ENCODE assay signal across 10 mouse cellular contexts in the genomic region with DNA sequence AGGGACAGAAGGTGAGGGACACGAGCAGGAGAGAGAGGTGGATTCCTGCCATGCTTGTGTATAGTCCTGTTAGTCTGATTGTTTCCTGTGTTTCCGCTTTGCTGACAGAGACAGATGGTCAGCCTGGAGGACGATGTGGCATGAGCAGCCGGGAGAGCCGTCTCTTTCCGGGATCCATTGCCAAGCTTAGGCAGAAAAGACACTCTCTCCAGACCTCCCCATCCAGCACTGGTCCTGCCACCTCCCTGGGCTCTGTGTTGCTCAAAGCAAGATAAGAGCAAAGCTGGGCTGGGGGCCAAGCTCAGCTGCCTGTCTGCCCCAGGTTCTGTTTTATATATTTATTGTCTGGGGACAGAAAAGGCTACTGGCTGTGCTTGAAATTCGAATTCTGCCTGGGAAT. TPM values are rescaled to one million over a fixed set of nuclear protein-coding genes. Genes with fewer than 3 reads are reported as not detected.
A peak's percentile ranks its signal among the peaks of the same experiment; 100 is the strongest.
DNase-seq lines count a peak whose midpoint lies in the region; ATAC-seq and TF ChIP-seq lines count a peak whose summit lies in the region.
"Had no signal": no experiment of that assay in that cellular context is flagged by ENCODE, and none has a peak within 500 bp of the region (broad histone marks: within the 10 kb centered on the region; RNA-seq: fewer than 3 reads in every experiment).

No protein-coding gene starts in this region.

- WGBS in kidney, embryonic 15.5 days: 56% methylated on average over 7 of the region's 7 CpGs

- H3K9me3 ChIP-seq in kidney, embryonic 15.5 days (replicated peaks): no peaks in the 10 kb centered on the region
- H3K9me3 ChIP-seq: embryonic facial prominence, embryonic 15.5 days; midbrain, embryonic 12.5 days had no signal

- ATAC-seq in kidney, embryonic 15.5 days (replicated peaks; ENCODE audit: low FRiP score): no peak

- H3K4me1 ChIP-seq in kidney, embryonic 15.5 days: peaks cover 31% of the 10 kb centered on the region
- H3K4me1 ChIP-seq: midbrain, embryonic 12.5 days had no signal

- DNase-seq in layer of hippocampus, adult 2 months (ENCODE audit: low spot score in 2 of 2): no peak
- DNase-seq in layer of hippocampus, adult 9-10 months (ENCODE audit: low spot score): no peak
- DNase-seq in adrenal gland, postnatal 25 days: peak; percentile 74
- peak; percentile 65 to 67 for DNase-seq in heart, adult 9 months (ENCODE audit: low spot score in 2 of 2)
- DNase-seq in left cerebral cortex, adult 11 months (ENCODE audit: low spot score): no peak
- no peak for DNase-seq in layer of hippocampus, postnatal 36 days

- no peak for TF ChIP-seq POLR2A in myocyte (IDR thresholded peaks at IDR 0.05; ENCODE audit: insufficient read length, low read depth)

- H3K79me2 ChIP-seq in myocyte (ENCODE audit: control insufficient read depth, insufficient read depth): peaks cover 4% of the 10 kb centered on the region

- H3K4me3 ChIP-seq in layer of hippocampus, adult 2 months: no peak overlapping the region
- no peak overlapping the region for H3K4me3 ChIP-seq in kidney, embryonic 15.5 days (replicated peaks)
- no peak overlapping the region for H3K4me3 ChIP-seq in myocyte
- H3K4me3 ChIP-seq: embryonic facial prominence, embryonic 15.5 days; midbrain, embryonic 12.5 days had no signal

- no peak overlapping the region for H3K4me2 ChIP-seq in kidney, embryonic 15.5 days
- no peak overlapping the region for H3K4me2 ChIP-seq in myocyte (ENCODE audit: low read depth)
- H3K4me2 ChIP-seq: embryonic facial prominence, embryonic 15.5 days; midbrain, embryonic 12.5 days had no signal

- no peak overlapping the region for H3ac ChIP-seq in myocyte (ENCODE audit: control insufficient read depth, insufficient read length)

- H3K27ac ChIP-seq in layer of hippocampus, adult 2 months: peak overlapping the region; percentile 32; the same call in 1 of the 2 replicates
- peak overlapping the region; percentile 54 for H3K27ac ChIP-seq in kidney, embryonic 15.5 days
- H3K27ac ChIP-seq: embryonic facial prominence, embryonic 15.5 days; midbrain, embryonic 12.5 days had no signal

- no peak for TF ChIP-seq CTCF in layer of hippocampus, adult 2 months (conservative IDR thresholded peaks at IDR 0.05)

- H3K9ac ChIP-seq in kidney, embryonic 15.5 days: no peak overlapping the region
- H3K9ac ChIP-seq: embryonic facial prominence, embryonic 15.5 days; midbrain, embryonic 12.5 days had no signal

- peaks cover 71% of the 10 kb centered on the region for H3K36me3 ChIP-seq in kidney, embryonic 15.5 days
- H3K36me3 ChIP-seq in myocyte (ENCODE audit: control insufficient read depth, insufficient read depth): peaks cover 36% of the 10 kb centered on the region

- no peaks in the 10 kb centered on the region for H3K27me3 ChIP-seq in kidney, embryonic 15.5 days
- H3K27me3 ChIP-seq in myocyte (ENCODE audit: control insufficient read depth, insufficient read depth, insufficient read length): no peaks in the 10 kb centered on the region
- H3K27me3 ChIP-seq: embryonic facial prominence, embryonic 15.5 days; midbrain, embryonic 12.5 days had no signal

TF ChIP-seq in myocyte, 11 proteins besides CTCF, POLR2A, EP300 and RAD21:
- peak in 2 of 3 experiments; percentile 32 to 37 for TF ChIP-seq MYOD1 (IDR thresholded peaks at IDR 0.05; ENCODE audit: control insufficient read depth in 1 of 3, insufficient read length in 2 of 3, low read depth in 2 of 3)
- no peak for TF ChIP-seq USF1 (IDR thresholded peaks at IDR 0.05; ENCODE audit: low read depth)
- TF ChIP-seq POLR2AphosphoS2 (IDR thresholded peaks at IDR 0.05; ENCODE audit: insufficient read length, low read depth): peak; percentile 39

RNA-seq across cellular contexts. Expression of a gene that starts 12.1 kb away (rescaled TPM):
- total RNA-seq in layer of hippocampus, adult 2 months (2021): 1 to 10 TPM; 2.2 to 2.9 TPM
- 4.7 and 5.6 TPM in 2 replicates for total RNA-seq in adrenal gland, postnatal 25 days (2021)
- polyA plus RNA-seq in kidney, embryonic 15.5 days (2015; fragmentation: Nextera tagmentation; extraction: Ambion mirVana): 126 and 135 TPM in 2 replicates
- polyA plus RNA-seq in myocyte (2012; fragmentation: generic; extraction: Trizol): 31.0 TPM
- 1 to 10 TPM; 1.4 to 2.1 TPM for total RNA-seq in layer of hippocampus, postnatal 36 days (2021)

RNA-seq across cellular contexts. Expression of a gene that starts 24.8 kb away (rescaled TPM):
- 10 to 100 TPM; 12.0 to 16.2 TPM for total RNA-seq in layer of hippocampus, adult 2 months (2021)
- total RNA-seq in adrenal gland, postnatal 25 days (2021): 126 and 145 TPM in 2 replicates
- 28.9 and 34.9 TPM in 2 replicates for polyA plus RNA-seq in kidney, embryonic 15.5 days (2015; fragmentation: Nextera tagmentation; extraction: Ambion mirVana)
- polyA plus RNA-seq in myocyte (2012; fragmentation: generic; extraction: Trizol): 106 TPM
- total RNA-seq in layer of hippocampus, postnatal 36 days (2021): 10 to 100 TPM; 13.7 to 14.1 TPM

RNA-seq across cellular contexts. Expression of a gene that starts 50.5 kb away (rescaled TPM):
- 1 to 10 TPM; 7.0 to 8.4 TPM for total RNA-seq in layer of hippocampus, adult 2 months (2021)
- 37.3 and 46.2 TPM in 2 replicates for total RNA-seq in adrenal gland, postnatal 25 days (2021)
- polyA plus RNA-seq in kidney, embryonic 15.5 days (2015; fragmentation: Nextera tagmentation; extraction: Ambion mirVana): 18.7 and 23.2 TPM in 2 replicates
- 49.4 TPM for polyA plus RNA-seq in myocyte (2012; fragmentation: generic; extraction: Trizol)
- 1 to 10 TPM; 6.3 to 7.0 TPM for total RNA-seq in layer of hippocampus, postnatal 36 days (2021)

Comparison
In these comparisons a context has a peak if more than half of its experiments do, and no peak if none do; other contexts are left out.
1. DNase-seq: peak in adrenal gland, postnatal 25 days (single experiment) and heart, adult 9 months (2 of 2); none in layer of hippocampus, adult 2 months (0 of 2), layer of hippocampus, adult 9-10 months (single experiment), left cerebral cortex, adult 11 months (single experiment) and layer of hippocampus, postnatal 36 days (0 of 2).